Mouse (Mus musculus): ENCODE data around the gene Osbpl8. TPM values are rescaled to one million over a fixed set of nuclear protein-coding genes. Genes with fewer than 3 reads are reported as not detected.

The Osbpl8 gene
- total and polyA plus RNA-seq, 3 experiments: 12.9 to 26.4 (median 23.4) TPM

GRCm38 (mm10) chr10:111329326-111329725 is 164.8 kb downstream of the Osbpl8 start:
- dilution Hi-C loops (cut with MboI; ENCODE audit: extremely low pct_ligation_motif_present, extremely low pct_unique_long_range_greater_than_20kb, low sequenced_read_pairs): no loop called here
- no peak overlapping the region for H3K9ac ChIP-seq (ENCODE audit: insufficient read depth, low read depth)
- H3K27ac ChIP-seq (ENCODE audit: insufficient read depth, low read depth): no peak overlapping the region
- no peaks in the 10 kb centered on the region for H3K79me2 ChIP-seq (replicated peaks; ENCODE audit: control insufficient read depth, extremely low read depth, insufficient read depth, poor library complexity, severe bottlenecking)
- H3K4me3 ChIP-seq (replicated peaks in 1 of 3; ENCODE audit: low read depth in 2 of 3, low read length in 2 of 3, poor library complexity in 1 of 3): no peak overlapping the region
- no peak overlapping the region for H3K4me2 ChIP-seq (ENCODE audit: insufficient read depth, low read depth, poor library complexity, severe bottlenecking)
- H3K4me1 ChIP-seq (ENCODE audit: control insufficient read depth in 1 of 2, insufficient read depth in 2 of 2): 0 out of 4 replicates have a peak, but pooled peaks cover 0 to 3% of the 10 kb centered on the region in 2 experiments
- H3K9me3 ChIP-seq (replicated peaks; ENCODE audit: low read length): no peaks in the 10 kb centered on the region
- no peak for TF ChIP-seq NRF1 (IDR thresholded peaks at IDR 0.05; ENCODE audit: low read depth, low read length)
- peaks cover 2% of the 10 kb centered on the region for H3K27me3 ChIP-seq (replicated peaks)
- in situ Hi-C loops (cut with MboI; ENCODE audit: low pct_ligation_motif_present, low pct_unique_long_range_greater_than_20kb, low sequenced_read_pairs): no loop called here
- H3K36me3 ChIP-seq (replicated peaks in 1 of 2; ENCODE audit: control insufficient read depth in 1 of 2, insufficient read depth in 1 of 2, low read length in 1 of 2): no peaks in the 10 kb centered on the region
- DNase-seq (ENCODE audit: extremely low read depth): no peak

GRCm38 (mm10) chr10:111334902-111335301 is 170.3 kb downstream of the Osbpl8 start:
- DNase-seq (ENCODE audit: extremely low read depth): no peak
- Histone ChIP-seq H3K36me3 (replicated peaks in 1 of 2; ENCODE audit: control insufficient read depth in 1 of 2, insufficient read depth in 1 of 2, low read length in 1 of 2) (no peaks in the 10 kb centered on the region), H3K27ac (ENCODE audit: insufficient read depth, low read depth) (no peak overlapping the region), H3K4me3 (replicated peaks in 1 of 3; ENCODE audit: low read depth in 2 of 3, low read length in 2 of 3, poor library complexity in 1 of 3) (no peak overlapping the region), H3K9me3 (replicated peaks; ENCODE audit: low read length) (no peaks in the 10 kb centered on the region), H3K79me2 (replicated peaks; ENCODE audit: control insufficient read depth, extremely low read depth, insufficient read depth, poor library complexity, severe bottlenecking) (no peaks in the 10 kb centered on the region), H3K4me1 (ENCODE audit: control insufficient read depth in 1 of 2, insufficient read depth in 2 of 2) (0 out of 4 replicates have a peak, but pooled peaks cover 0 to 3% of the 10 kb centered on the region in 2 experiments), H3K27me3 (replicated peaks) (no peaks in the 10 kb centered on the region), H3K4me2 (ENCODE audit: insufficient read depth, low read depth, poor library complexity, severe bottlenecking) (no peak overlapping the region), H3K9ac (ENCODE audit: insufficient read depth, low read depth) (no peak overlapping the region)
- in situ Hi-C loops (cut with MboI; ENCODE audit: low pct_ligation_motif_present, low pct_unique_long_range_greater_than_20kb, low sequenced_read_pairs): no loop called here
- TF ChIP-seq USF1 (IDR thresholded peaks at IDR 0.05; ENCODE audit: low read depth, low read length) (no peak), POLR2A (IDR thresholded peaks at IDR 0.05; ENCODE audit: low read depth, low read length) (no peak), CHD2 (IDR thresholded peaks at IDR 0.05; ENCODE audit: low read length) (no peak), TBP (conservative IDR thresholded peaks at IDR 0.05; ENCODE audit: low read depth, low read length) (no peak), GABPA (IDR thresholded peaks at IDR 0.05; ENCODE audit: insufficient replicate concordance, low read depth, low read length) (no peak), E2F4 (IDR thresholded peaks at IDR 0.05; ENCODE audit: insufficient replicate concordance, low read depth, low read length) (no peak), CHD1 (IDR thresholded peaks at IDR 0.05; ENCODE audit: low read depth, low read length) (no peak), POLR2AphosphoS2 (IDR thresholded peaks at IDR 0.05; ENCODE audit: low read depth, low read length) (no peak), RAD21 (IDR thresholded peaks at IDR 0.05; ENCODE audit: low read depth, low read length) (no peak), MAFK (IDR thresholded peaks at IDR 0.05; ENCODE audit: insufficient replicate concordance, low read length) (no peak), UBTF (IDR thresholded peaks at IDR 0.05; ENCODE audit: low read depth, low read length) (no peak), MEF2A (IDR thresholded peaks at IDR 0.05; ENCODE audit: borderline replicate concordance, low read depth, low read length) (no peak), IRF4 (IDR thresholded peaks at IDR 0.05; ENCODE audit: low read depth, low read length) (no peak), CTCF (conservative IDR thresholded peaks at IDR 0.05 in 1 of 2, IDR thresholded peaks at IDR 0.05 in 1 of 2; ENCODE audit: low read depth in 2 of 2, low read length in 2 of 2) (no peak), NRF1 (IDR thresholded peaks at IDR 0.05; ENCODE audit: low read depth, low read length) (no peak), MAX (IDR thresholded peaks at IDR 0.05; ENCODE audit: low read length) (no peak), JUN (IDR thresholded peaks at IDR 0.05; ENCODE audit: insufficient read depth, low read depth, low read length) (no peak), MXI1 (IDR thresholded peaks at IDR 0.05; ENCODE audit: low read depth, low read length) (no peak), MYC (IDR thresholded peaks at IDR 0.05; ENCODE audit: low read depth, low read length) (no peak), ELF1 (IDR thresholded peaks at IDR 0.05; ENCODE audit: low read depth, low read length) (no peak)
- dilution Hi-C loops (cut with MboI; ENCODE audit: extremely low pct_ligation_motif_present, extremely low pct_unique_long_range_greater_than_20kb, low sequenced_read_pairs): no loop called here

Measured in CH12.LX (cell line).